Mouse (Mus musculus) heart, embryonic 10.5 days (tissue): ENCODE measurements around the gene Rexo1. TPM values are rescaled to one million over a fixed set of nuclear protein-coding genes. Genes with fewer than 3 reads are reported as not detected.
A peak's percentile ranks its signal among the peaks of the same experiment; 100 is the strongest.

ENCODE experiments used
- DNase-seq: peaks from one replicate; pipeline ENCODE4 v3.0.0-alpha.2; 2017; ENCODE audit warnings: low spot score
- H3K27ac ChIP-seq: fragments of 300-500 bp; sonication (generic); 2 replicates; pipeline ENCODE4 v1.5.1; 2016; ENCODE audit warnings: mild to moderate bottlenecking
- H3K27me3 ChIP-seq: fragments of 300-500 bp; sonication (generic); 2 replicates; pipeline ENCODE4 v1.6.1; 2016; ENCODE audit warnings: mild to moderate bottlenecking; ENCODE audit not compliant: poor library complexity, insufficient read depth, severe bottlenecking
- H3K36me3 ChIP-seq: fragments of 300-500 bp; sonication (generic); 2 replicates; pipeline ENCODE4 v1.6.1; 2016; ENCODE audit warnings: mild to moderate bottlenecking, moderate library complexity
- H3K4me1 ChIP-seq: fragments of 300-500 bp; sonication (generic); 2 replicates; pipeline ENCODE4 v1.6.1; 2016; ENCODE audit warnings: mild to moderate bottlenecking
- H3K4me3 ChIP-seq: fragments of 300-500 bp; sonication (generic); 2 replicates; pipeline ENCODE4 v1.5.1; 2016; ENCODE audit warnings: mild to moderate bottlenecking, moderate library complexity
- H3K9me3 ChIP-seq: fragments of 300-500 bp; sonication (generic); 2 replicates; pipeline ENCODE4 v1.6.1; 2016; ENCODE audit warnings: mild to moderate bottlenecking, moderate library complexity
- WGBS: fragments of 180-500 bp; shearing (Covaris S2); methylation state at CpG from one replicate; pipeline ENCODE4 v1.1.7; 2016; 5-methylcytosine and 5-hydroxymethylcytosine counted together
- polyA plus RNA-seq: library from polyadenylated mRNA; unstranded; fragments of >200 nt; fragmentation: Nextera tagmentation; extraction: Ambion mirVana; gene quantifications from 2 replicates; pipeline ENCODE4 v1.2.1, GENCODE M21; 2016

Gene Rexo1
- polyA plus RNA-seq, 1 experiment from 2014 or later: 26.9 TPM

DNA sequence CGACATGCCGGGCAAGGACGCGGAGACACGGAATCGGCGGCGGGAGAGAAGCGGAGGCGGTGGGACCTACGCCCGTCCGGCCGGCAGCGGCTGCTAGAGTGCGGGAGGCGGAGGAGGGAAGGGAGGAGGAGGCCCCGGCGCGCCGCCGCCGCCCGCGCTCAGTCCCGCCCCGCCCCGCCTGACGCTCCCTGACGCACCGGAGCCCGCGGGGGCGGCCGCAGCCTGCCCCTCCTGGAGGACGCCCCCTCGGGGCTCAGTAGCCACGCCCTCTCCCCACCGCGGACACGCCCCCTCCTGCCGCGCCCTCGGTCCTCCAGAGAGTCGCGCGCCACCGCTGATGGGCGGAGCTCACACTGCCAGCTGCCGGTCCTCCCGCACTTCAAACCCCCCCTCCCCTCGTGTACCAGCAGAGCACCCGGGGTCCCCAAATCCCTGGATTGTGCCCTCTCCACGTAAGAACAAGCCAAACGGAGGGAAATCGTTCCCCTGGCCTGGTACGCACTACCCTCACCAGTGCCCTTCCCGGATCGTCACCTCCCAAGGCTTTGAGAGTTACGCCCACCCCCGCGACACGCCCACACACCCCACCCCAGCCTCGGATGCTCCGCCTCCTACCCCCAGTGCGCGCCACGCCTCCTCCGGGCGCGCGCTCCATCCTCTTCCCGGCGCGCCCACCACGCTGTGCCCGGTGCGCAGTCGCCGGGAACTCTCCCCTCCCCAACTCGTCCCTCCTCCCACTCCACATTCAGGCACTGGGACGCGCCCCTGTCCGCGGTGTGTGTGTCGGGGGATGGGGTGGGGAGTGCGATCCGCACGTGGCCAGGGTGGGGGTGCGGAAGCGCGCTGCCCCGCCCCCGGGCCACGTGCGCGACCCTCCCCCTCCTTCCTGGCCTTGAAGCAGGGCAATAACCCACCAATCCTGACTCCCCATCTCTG, 16.1 kb upstream of the Rexo1 start, which contains the start of gene Klf16:
Gene Klf16, minus strand, starts transcription at position 127 of the 936 bp plus-strand sequence.
- Histone ChIP-seq H3K4me1 (peaks cover 70% of the 10 kb centered on the region), H3K27ac (peak within 1 kb of the TSS; percentile 92), H3K27me3 (no peaks in the 10 kb centered on the region), H3K36me3 (peaks cover 6% of the 10 kb centered on the region), H3K9me3 (no peaks in the 10 kb centered on the region), H3K4me3 (peak within 1 kb of the TSS; percentile 88)
- WGBS: under 1% methylated on average over 69 of the region's 97 CpGs
- peak; percentile 99 for DNase-seq

DNA sequence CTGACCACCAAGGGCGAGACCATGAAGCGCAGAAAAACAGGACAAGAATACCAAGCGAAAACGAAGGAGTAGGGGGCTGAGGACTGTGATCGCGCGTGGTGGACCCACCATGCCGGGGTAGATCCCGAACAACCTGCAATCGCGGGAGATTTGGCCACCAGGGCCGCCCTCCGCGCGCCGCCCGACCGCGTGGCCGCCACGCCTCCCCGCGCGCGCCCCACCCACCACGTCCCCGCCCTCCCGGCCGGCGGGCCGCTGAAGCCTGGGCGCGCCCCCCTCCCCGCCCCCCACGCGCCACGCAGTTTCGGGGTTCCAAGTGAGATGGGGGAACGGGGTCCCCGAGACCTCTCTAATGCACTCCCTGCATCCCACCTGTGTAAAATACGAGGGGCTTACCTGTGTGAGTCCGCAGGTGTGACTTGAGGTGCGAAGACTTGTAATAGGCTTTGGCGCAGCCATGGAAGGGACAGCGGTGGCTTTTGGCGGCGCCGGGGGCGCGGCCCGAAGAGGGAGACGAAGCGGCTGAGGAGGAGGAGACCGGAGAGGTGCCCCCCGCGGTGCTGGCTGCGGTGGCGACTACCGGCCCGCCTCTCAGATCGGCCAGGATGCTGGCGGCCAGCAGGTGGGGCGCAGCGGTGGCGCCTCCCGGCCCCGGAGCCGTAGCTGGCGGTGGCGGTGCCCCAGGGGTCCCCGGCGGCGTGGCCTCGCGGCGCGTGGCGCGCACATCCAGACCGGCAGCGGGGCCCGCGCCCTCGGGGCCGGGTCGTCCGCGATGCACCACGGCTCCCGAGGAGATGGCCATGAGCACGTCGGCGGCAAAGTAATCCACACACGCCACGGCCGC, 15.2 kb upstream of the Rexo1 start:
- DNase-seq: no peak
- Histone ChIP-seq H3K4me3 (peak overlapping the region; percentile 88), H3K27ac (peak overlapping the region; percentile 92), H3K27me3 (no peaks in the 10 kb centered on the region), H3K36me3 (no peaks in the 10 kb centered on the region), H3K9me3 (no peaks in the 10 kb centered on the region), H3K4me1 (peaks cover 79% of the 10 kb centered on the region)
- WGBS: under 1% methylated on average over 95 of the region's 96 CpGs

DNA sequence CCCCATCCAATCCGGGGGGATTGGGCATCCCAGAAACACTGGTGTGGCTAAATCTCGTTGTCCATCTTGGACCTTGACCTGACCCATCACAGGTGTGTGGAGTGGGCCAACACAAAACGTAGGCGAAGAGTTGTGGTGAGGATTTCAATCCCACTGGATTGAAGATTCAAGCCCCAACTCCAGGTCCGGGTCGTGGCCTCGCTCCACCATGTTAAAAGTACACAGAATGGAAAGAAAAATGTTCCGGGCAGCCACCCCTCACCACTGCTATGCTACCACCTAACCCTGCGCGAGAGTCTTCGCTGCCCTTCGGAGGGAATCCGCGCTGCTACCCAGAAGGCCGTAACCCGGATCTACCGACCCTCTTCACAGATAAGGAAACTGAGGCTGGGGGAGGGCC, 14.6 kb upstream of the Rexo1 start:
- Histone ChIP-seq H3K36me3 (no peaks in the 10 kb centered on the region), H3K4me1 (peaks cover 85% of the 10 kb centered on the region), H3K27me3 (no peaks in the 10 kb centered on the region), H3K27ac (peak overlapping the region; percentile 92), H3K4me3 (peak overlapping the region; percentile 88), H3K9me3 (no peaks in the 10 kb centered on the region)
- WGBS: 12% methylated on average over 17 of the region's 17 CpGs
- DNase-seq: no peak

DNA sequence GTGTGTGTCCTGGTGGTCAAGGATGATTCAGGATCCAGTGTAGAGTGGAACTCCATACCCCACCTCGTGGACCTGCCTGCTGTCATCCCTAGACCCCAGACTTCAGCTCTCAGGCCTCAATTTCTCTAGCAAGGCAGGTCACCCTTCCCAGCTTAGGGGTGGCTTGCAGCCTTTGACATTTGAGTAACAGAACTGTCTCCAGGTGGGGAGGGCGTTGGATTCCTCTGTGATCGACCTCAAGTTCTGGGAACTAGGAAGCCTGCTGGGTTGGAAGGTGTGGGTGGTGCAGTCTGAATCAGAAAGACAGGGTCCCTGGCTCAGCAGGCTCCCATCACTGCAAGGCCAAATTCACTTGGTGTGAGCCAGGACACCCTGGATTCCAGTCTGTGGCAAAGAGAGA, 13.5 kb upstream of the Rexo1 start:
- Histone ChIP-seq H3K4me1 (peaks cover 96% of the 10 kb centered on the region), H3K27ac (0 out of 2 replicates have a peak overlapping the region, but pooled peaks have one; percentile 30), H3K9me3 (no peaks in the 10 kb centered on the region), H3K36me3 (no peaks in the 10 kb centered on the region), H3K4me3 (peak overlapping the region; percentile 88), H3K27me3 (no peaks in the 10 kb centered on the region)
- 72% methylated on average over 3 of the region's 3 CpGs for WGBS
- no peak for DNase-seq

- H3K27ac ChIP-seq: 0 out of 2 replicates have a peak overlapping the region, but pooled peaks have one; percentile 17
These were observed 12.6 kb upstream of the Rexo1 start for GRCm38 (mm10) chr10:80573944-80574343.

DNA sequence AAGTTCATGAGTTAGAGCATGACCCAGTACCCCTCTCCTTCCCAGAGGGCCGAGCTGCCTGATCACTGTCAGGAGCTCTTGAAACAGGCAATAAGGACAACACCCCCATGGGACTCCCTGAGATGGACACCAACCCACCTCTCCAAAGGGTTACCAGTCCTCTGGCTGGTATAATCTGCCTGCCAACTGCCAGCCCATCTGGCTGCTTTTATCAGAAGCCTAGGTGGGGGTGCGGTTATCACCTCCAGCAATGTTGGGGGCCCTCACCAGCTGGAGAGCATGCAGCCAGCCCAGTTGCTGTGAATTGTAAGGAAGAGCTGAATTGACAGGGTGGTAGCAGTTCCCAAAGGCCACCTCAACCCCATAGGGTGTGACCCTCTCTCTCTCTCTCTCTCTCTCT, 11.1 kb upstream of the Rexo1 start:
- peaks cover 92% of the 10 kb centered on the region for H3K4me1 ChIP-seq
- H3K36me3 ChIP-seq: peaks cover 15% of the 10 kb centered on the region
- H3K27ac ChIP-seq: peak overlapping the region; percentile 83; the same call in 1 of the 2 replicates
- H3K27me3 ChIP-seq: no peaks in the 10 kb centered on the region
- no peaks in the 10 kb centered on the region for H3K9me3 ChIP-seq
- no peak overlapping the region for H3K4me3 ChIP-seq
- 93% methylated on average over 2 of the region's 2 CpGs for WGBS
- no peak for DNase-seq

More at GRCm38 (mm10) chr10:80573944-80574343, 12.6 kb upstream of the Rexo1 start:
- Histone ChIP-seq H3K4me1 (peaks cover 98% of the 10 kb centered on the region), H3K36me3 (peaks cover under 1% of the 10 kb centered on the region; the same call in 1 of the 2 replicates), H3K27me3 (no peaks in the 10 kb centered on the region), H3K4me3 (0 out of 2 replicates have a peak overlapping the region, but pooled peaks have one; percentile 13), H3K9me3 (no peaks in the 10 kb centered on the region)
- DNase-seq: no peak
- WGBS: 55% methylated on average over 9 of the region's 9 CpGs

GRCm38 (mm10) chr10:80570871-80571836, 9.8 kb upstream of the Rexo1 start:
- Histone ChIP-seq H3K27ac (peak overlapping the region; percentile 83), H3K4me1 (peaks cover 88% of the 10 kb centered on the region), H3K36me3 (peaks cover 18% of the 10 kb centered on the region), H3K9me3 (no peaks in the 10 kb centered on the region), H3K4me3 (peak overlapping the region; percentile 47), H3K27me3 (no peaks in the 10 kb centered on the region)
- no peak for DNase-seq
- WGBS: 22% methylated on average over 30 of the region's 30 CpGs

- H3K4me1 ChIP-seq: peaks cover 81% of the 10 kb centered on the region
- 81% methylated on average over 10 of the region's 10 CpGs for WGBS
- H3K4me3 ChIP-seq: peak overlapping the region; percentile 47
- H3K36me3 ChIP-seq: peaks cover 18% of the 10 kb centered on the region
- peak overlapping the region; percentile 83 for H3K27ac ChIP-seq
- no peaks in the 10 kb centered on the region for H3K27me3 ChIP-seq
- no peak for DNase-seq
- no peaks in the 10 kb centered on the region for H3K9me3 ChIP-seq
These were observed 9.1 kb upstream of the Rexo1 start for GRCm38 (mm10) chr10:80570419-80570818.

DNA sequence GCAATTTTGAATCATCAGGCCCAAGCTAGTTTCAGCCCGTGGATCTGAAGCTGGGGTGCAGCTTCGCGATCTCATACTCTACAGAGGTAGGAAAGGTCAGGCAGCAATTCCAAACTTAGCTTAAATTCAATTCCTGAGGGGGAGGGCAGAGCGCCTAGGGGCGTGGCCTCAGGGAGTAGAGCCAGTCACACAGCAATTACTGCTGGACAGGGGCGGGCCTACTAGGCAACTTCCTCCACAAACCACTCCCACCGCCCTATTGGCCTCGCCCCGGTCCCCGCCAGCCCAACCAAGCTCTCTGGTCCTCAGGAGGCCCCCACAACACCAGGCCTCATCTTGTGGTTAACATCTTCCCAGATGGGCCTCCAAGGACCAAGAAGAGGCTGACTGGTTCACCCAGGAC, 8.3 kb upstream of the Rexo1 start:
- Histone ChIP-seq H3K4me3 (peak overlapping the region; percentile 43), H3K4me1 (peaks cover 74% of the 10 kb centered on the region), H3K27me3 (no peaks in the 10 kb centered on the region), H3K27ac (peak overlapping the region; percentile 83), H3K36me3 (peaks cover 18% of the 10 kb centered on the region), H3K9me3 (no peaks in the 10 kb centered on the region)
- DNase-seq: peak; percentile 93
- 25% methylated on average over 10 of the region's 10 CpGs for WGBS

- Histone ChIP-seq H3K4me1 (peaks cover 66% of the 10 kb centered on the region), H3K36me3 (peaks cover 18% of the 10 kb centered on the region), H3K9me3 (no peaks in the 10 kb centered on the region), H3K4me3 (0 out of 2 replicates have a peak overlapping the region, but pooled peaks have one; percentile 8), H3K27me3 (no peaks in the 10 kb centered on the region), H3K27ac (no peak overlapping the region)
- 95% methylated on average over 29 of the region's 29 CpGs for WGBS
- DNase-seq: no peak
These were observed 7.5 kb upstream of the Rexo1 start for GRCm38 (mm10) chr10:80568876-80569275.

GRCm38 (mm10) chr10:80566375-80567092, 5.2 kb upstream of the Rexo1 start:
- H3K27me3 ChIP-seq: no peaks in the 10 kb centered on the region
- WGBS: 27% methylated on average over 17 of the region's 17 CpGs
- no peaks in the 10 kb centered on the region for H3K9me3 ChIP-seq
- peaks cover 18% of the 10 kb centered on the region for H3K36me3 ChIP-seq
- peak; percentile 91 for DNase-seq
- H3K4me3 ChIP-seq: no peak overlapping the region
- no peak overlapping the region for H3K27ac ChIP-seq
- peaks cover 48% of the 10 kb centered on the region for H3K4me1 ChIP-seq
